Mouse (Mus musculus): ENCODE results near the gene Gas1.

DNA sequence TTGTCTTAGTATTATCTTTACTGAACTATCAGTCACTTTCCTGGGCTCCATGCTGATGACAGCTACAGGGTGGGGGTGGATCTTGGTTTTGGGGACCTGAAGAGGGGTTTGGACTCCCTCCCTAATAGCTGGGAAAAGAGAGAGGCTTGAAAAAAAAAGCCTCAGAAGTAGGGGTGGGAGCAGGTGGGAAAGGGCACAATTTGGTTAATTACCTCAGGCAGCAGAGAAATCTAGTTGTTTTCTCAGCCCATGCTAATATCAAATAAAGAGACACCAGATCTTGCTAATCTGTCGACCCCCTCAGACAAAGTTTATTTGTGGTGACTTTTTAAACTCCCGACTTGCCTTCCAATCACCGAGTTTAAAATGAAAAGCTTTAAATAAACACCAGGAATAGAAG is 4.0 kb downstream of the Gas1 start:
- no peak for TF ChIP-seq SRF (IDR thresholded peaks at IDR 0.05; ENCODE audit: control insufficient read depth, insufficient read length, low read depth)
- no peak for TF ChIP-seq POLR2A (IDR thresholded peaks at IDR 0.05; ENCODE audit: insufficient read length, low read depth)
- TF ChIP-seq USF1 (IDR thresholded peaks at IDR 0.05; ENCODE audit: low read depth): no peak
- no peak for TF ChIP-seq MAX (IDR thresholded peaks at IDR 0.05; ENCODE audit: low read depth)
- TF ChIP-seq MYOD1 (IDR thresholded peaks at IDR 0.05; ENCODE audit: control insufficient read depth in 1 of 3, insufficient read length in 2 of 3, low read depth in 2 of 3): no peak
- no peak for TF ChIP-seq CEBPB (IDR thresholded peaks at IDR 0.05; ENCODE audit: insufficient read depth, poor library complexity, severe bottlenecking)
- TF ChIP-seq POLR2AphosphoS2 (IDR thresholded peaks at IDR 0.05; ENCODE audit: insufficient read length, low read depth): no peak
- no peak for TF ChIP-seq E2F4 (IDR thresholded peaks at IDR 0.05; ENCODE audit: insufficient read depth)
- TF ChIP-seq TCF12 (IDR thresholded peaks at IDR 0.05; ENCODE audit: insufficient read depth, poor library complexity, severe bottlenecking): no peak

All from myocyte (in vitro differentiated cells).